Mouse (Mus musculus) spleen, embryonic (tissue): ENCODE results near the gene Espn.

ENCODE experiments used
- CTCF ChIA-PET: fragments of 350-600 bp; sonication (Branson Sonifier 250); formaldehyde crosslinking; loops from one replicate; lab custom pipeline; 2022; lab: Charles Lee

Espn gene

GRCm38 (mm10) chr4:152153771-152154177, 1.6 kb upstream of the Espn start:
- CTCF ChIA-PET: interaction anchor here (0.6 to 1.6 kb wide), 4 partner anchors 12 to 1918 kb away, joined by 4 to 11 read pairs (median 4); no protein-coding TSS in a partner anchor

- CTCF ChIA-PET: no interaction called here
These were observed 663 bp downstream of the Espn start for GRCm38 (mm10) chr4:152151451-152151965.

DNA sequence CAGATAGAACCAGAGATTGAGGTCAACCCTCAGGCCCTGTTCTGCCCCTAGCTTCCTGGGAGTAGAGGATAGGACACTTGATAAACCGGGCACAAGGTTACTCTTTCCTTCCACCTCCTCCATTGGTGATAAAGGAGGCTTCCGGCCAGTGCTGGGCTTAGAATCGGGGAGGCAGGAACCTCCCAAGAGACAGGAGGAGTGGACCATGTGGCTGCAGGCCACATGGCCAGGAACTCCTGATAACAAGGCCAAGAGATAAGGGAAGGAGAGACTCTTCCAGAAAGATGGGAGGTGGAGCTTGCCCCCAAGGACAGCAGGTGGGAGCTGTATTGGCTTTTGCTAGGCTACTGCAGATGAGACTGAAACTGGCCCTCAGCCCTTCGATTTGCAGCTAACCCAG, 1.6 kb downstream of the Espn start:
- CTCF ChIA-PET: no interaction called here

GRCm38 (mm10) chr4:152146033-152146827, 5.9 kb downstream of the Espn start:
- CTCF ChIA-PET: no interaction called here

- CTCF ChIA-PET: no interaction called here
These were observed 6.7 kb downstream of the Espn start for GRCm38 (mm10) chr4:152145473-152145872.

- CTCF ChIA-PET: no interaction called here
These were observed 8.5 kb downstream of the Espn start for GRCm38 (mm10) chr4:152143632-152144031.

DNA sequence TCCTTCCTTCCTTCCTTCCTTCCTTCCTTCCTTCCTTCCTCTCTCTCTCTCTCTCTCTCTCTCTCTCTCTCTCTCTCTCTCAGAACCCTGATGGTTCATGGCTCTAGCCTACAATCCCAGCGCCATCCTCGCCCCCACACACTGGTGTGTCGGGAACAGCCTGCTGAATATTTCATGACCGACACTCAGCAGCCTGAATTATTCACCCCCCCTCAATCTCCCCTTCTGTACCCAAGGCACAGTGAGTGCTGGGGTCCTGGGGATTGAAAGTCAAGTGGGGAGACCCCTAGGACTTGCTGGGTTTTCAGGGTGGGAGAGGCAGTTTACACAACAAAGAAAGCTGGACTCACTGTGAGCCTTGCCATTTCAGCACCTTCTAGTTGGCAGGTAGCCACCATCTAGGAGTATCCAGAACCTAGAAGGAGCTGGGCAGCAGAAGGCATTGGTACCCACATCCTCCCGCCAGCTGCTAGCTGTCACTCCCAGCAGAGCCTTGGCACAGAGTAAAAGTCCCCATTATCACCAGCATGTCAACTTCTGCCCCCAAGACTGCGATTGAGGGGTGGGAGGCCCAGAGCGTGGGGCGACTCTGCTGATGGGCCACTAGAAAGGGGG, 10.5 kb downstream of the Espn start:
- CTCF ChIA-PET: interaction anchor here (0.7 kb wide), 1 partner anchor 8 kb away, joined by 3 read pairs; no protein-coding TSS in a partner anchor

GRCm38 (mm10) chr4:152140441-152140840, 11.7 kb downstream of the Espn start:
- CTCF ChIA-PET: interaction anchor here (0.7 to 1.0 kb wide), 2 partner anchors 13 to 15 kb away, joined by 4 read pairs; no protein-coding TSS in a partner anchor

- CTCF ChIA-PET: interaction anchor here (0.5 to 1.3 kb wide), 2 partner anchors 112 to 186 kb away, joined by 18 to 23 read pairs; no protein-coding TSS in a partner anchor
These were observed 13.5 kb downstream of the Espn start for GRCm38 (mm10) chr4:152138497-152139260.

DNA sequence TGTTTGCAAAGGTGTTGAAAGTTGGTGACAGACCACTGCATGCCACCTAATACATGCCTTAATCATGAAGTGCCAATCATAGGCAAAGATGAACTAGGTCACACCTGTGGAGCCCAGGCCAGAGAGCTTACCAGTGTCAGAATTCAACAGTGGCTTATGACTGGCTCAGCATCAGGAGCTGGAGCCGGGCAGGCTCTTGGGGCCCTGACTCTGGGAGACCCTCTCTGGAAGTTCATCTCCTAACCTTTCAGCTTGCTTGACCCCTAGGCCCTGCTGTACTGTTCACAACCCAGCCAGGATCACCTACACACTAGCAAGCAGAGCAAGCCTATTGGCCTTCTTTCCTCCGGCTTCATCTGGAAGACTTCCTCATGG, 15.3 kb downstream of the Espn start:
- CTCF ChIA-PET: interaction anchor here (0.6 kb wide), 1 partner anchor 22 kb away, joined by 3 read pairs; no protein-coding TSS in a partner anchor

GRCm38 (mm10) chr4:152136112-152136875, 15.9 kb downstream of the Espn start:
- CTCF ChIA-PET: interaction anchor here (0.6 to 1.2 kb wide), 2 partner anchors 10 to 330 kb away, joined by 4 to 15 read pairs; no protein-coding TSS in a partner anchor

GRCm38 (mm10) chr4:152135363-152135762, 16.8 kb downstream of the Espn start:
- CTCF ChIA-PET: interaction anchor here (1.2 kb wide), 1 partner anchor 9 kb away, joined by 15 read pairs; no protein-coding TSS in a partner anchor

GRCm38 (mm10) chr4:152134507-152134906, 17.7 kb downstream of the Espn start:
- CTCF ChIA-PET: interaction anchor here (1.8 kb wide), 1 partner anchor 11 kb away, joined by 4 read pairs; no protein-coding TSS in a partner anchor

GRCm38 (mm10) chr4:152133213-152133612, 19.0 kb downstream of the Espn start:
- CTCF ChIA-PET: interaction anchor here (1.0 to 1.8 kb wide), 2 partner anchors 9 to 197 kb away, joined by 3 to 4 read pairs; no protein-coding TSS in a partner anchor

GRCm38 (mm10) chr4:152132772-152133169, 19.4 kb downstream of the Espn start:
- CTCF ChIA-PET: interaction anchor here (1.0 to 1.8 kb wide), 2 partner anchors 9 to 196 kb away, joined by 3 to 4 read pairs; no protein-coding TSS in a partner anchor

GRCm38 (mm10) chr4:152131809-152132771, 20.1 kb downstream of the Espn start:
- CTCF ChIA-PET: interaction anchor here (1.0 to 1.8 kb wide), 2 partner anchors 8 to 196 kb away, joined by 3 to 4 read pairs; no protein-coding TSS in a partner anchor

DNA sequence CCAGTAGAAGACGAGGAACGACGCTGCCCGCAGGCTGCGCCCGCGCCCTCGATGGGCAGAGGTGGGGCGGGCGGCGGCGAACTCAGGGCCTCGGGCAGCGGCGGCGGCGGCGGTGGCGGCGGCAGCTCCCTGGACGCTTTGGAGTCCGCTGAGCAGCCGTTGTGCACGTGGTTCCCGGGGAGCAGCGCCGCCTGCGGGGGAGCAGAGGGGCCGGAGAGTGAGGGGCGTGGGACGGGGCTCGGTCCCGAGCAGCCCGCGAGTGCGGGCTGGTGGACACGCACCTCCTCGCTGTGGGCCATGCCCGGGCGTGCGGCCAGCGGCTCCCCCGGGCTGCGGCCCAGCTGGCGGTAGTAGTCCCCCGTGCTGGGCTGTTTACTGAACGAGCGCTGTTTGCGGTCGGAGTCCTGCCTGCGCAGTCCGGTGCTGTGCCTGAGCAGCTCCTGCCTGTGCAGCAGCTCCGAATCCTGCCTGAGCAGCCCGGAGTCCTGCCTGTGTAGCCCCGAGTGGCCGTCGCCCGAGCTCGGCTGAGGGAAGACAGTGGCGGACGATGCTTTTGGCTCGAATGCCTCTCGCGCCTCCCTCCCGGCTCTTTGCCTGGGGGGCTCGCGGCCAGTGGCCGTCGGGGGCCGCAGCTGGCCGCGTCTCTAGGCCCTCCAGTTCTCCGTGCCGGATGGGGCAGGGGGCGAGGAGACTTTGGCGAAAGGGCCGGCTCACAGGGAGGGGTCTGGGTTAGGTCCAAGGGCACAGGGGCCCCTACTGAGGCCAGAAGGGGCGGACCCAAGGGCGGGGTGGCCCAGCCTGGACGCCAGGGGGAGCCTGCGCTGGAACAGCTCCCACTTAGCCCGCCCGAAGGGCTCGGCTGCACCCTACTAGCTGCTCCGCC, 21.2 kb downstream of the Espn start:
- CTCF ChIA-PET: no interaction called here

- CTCF ChIA-PET: interaction anchor here (0.7 kb wide), 1 partner anchor 145 kb away, joined by 5 read pairs; no protein-coding TSS in a partner anchor
These were observed 22.7 kb downstream of the Espn start for GRCm38 (mm10) chr4:152129395-152129930.
